Comparison of ENCODE assay signal across 8 mouse cellular contexts in the genomic region with DNA sequence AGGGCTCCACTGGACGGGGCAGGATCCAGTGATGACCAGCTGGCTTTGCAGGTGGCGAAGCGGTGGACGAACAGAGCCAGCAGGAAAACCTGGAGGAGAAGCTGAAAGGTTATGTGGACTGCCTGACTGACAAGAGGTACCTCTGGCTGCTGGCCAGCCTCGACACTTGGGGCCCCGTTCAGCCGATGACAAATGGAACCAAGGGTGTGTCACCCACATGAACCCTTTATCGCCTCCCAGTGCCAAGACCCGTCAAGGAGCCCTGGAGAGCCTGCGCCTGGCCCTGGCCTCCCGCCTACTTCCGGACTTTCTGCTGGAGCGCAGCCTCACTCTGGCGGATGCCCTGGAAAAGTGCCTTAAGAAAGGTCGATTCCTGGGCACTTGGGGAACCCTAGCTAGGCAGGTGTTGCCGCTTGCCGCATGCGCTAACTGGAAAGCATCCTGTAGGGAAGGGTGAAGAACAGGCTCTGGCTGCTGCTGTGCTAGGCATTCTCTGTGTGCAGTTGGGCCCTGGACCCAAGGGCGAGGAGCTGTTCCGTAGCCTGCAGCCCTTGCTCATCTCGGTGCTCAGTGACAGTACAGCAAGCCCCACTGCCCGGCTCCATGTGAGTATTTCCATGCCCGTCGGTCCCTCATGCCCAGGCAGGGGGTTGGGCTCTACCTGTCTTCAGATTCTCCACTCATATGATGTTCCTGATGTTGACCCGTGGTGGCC. TPM values are rescaled to one million over a fixed set of nuclear protein-coding genes. Genes with fewer than 3 reads are reported as not detected.
DNase-seq lines count a peak whose midpoint lies in the region; ATAC-seq and TF ChIP-seq lines count a peak whose summit lies in the region.

No protein-coding gene starts in this region.

- peak overlapping the region; percentile 94 for H3K27ac ChIP-seq in small intestine, adult 2 months (ENCODE audit: insufficient read depth, low read depth, low read length)
- H3K27ac ChIP-seq in midbrain, embryonic 13.5 days: no peak overlapping the region

- TF ChIP-seq POLR2A in small intestine, adult 2 months (IDR thresholded peaks at IDR 0.05; ENCODE audit: low read depth, low read length): no peak

- TF ChIP-seq CTCF in small intestine, adult 2 months (IDR thresholded peaks at IDR 0.05; ENCODE audit: extremely low read depth, insufficient read length, insufficient replicate concordance, low read depth, low read length): peak; percentile 17; the same call in 1 of the 2 replicates

- no peak overlapping the region for H3K4me2 ChIP-seq in midbrain, embryonic 13.5 days (replicated peaks)

- H3K9me3 ChIP-seq in midbrain, embryonic 13.5 days: no peaks in the 10 kb centered on the region

- no peaks in the 10 kb centered on the region for H3K27me3 ChIP-seq in small intestine, adult 2 months (ENCODE audit: control insufficient read depth, insufficient read depth, low read length)
- H3K27me3 ChIP-seq in midbrain, embryonic 13.5 days: no peaks in the 10 kb centered on the region

- H3K4me3 ChIP-seq in small intestine, adult 2 months (ENCODE audit: low read depth, low read length): peak overlapping the region; percentile 51
- H3K4me3 ChIP-seq in midbrain, embryonic 13.5 days (replicated peaks): no peak overlapping the region

- WGBS in small intestine, adult 2 months: 23% methylated on average over 25 of the region's 25 CpGs
- whole genome bisulfite sequencing in midbrain, embryonic 13.5 days: 92% methylated on average over 25 of the region's 25 CpGs

- no peak overlapping the region for H3K9ac ChIP-seq in midbrain, embryonic 13.5 days (replicated peaks)

- ATAC-seq in midbrain, embryonic 13.5 days: no peak

- peaks cover 25% of the 10 kb centered on the region for H3K4me1 ChIP-seq in small intestine, adult 2 months (ENCODE audit: control insufficient read depth, insufficient read depth, insufficient read length, low read length)
- peaks cover 18% of the 10 kb centered on the region for H3K4me1 ChIP-seq in midbrain, embryonic 13.5 days (replicated peaks)

- peaks cover 27% of the 10 kb centered on the region for H3K36me3 ChIP-seq in small intestine, adult 2 months (ENCODE audit: control insufficient read depth, insufficient read depth, low read length)
- peaks cover 43% of the 10 kb centered on the region for H3K36me3 ChIP-seq in midbrain, embryonic 13.5 days

- peak; percentile 39 to 44 for DNase-seq in cerebellum, postnatal 14 days
- DNase-seq in cerebellum, postnatal 36 days: no peak
- peak; percentile 81 for DNase-seq in gastrocnemius, postnatal 25 days
- DNase-seq in liver: peak; percentile 83
- no peak for DNase-seq in embryo, embryonic 11 days
- no peak for DNase-seq in thymus, postnatal 14 days

RNA-seq across cellular contexts. Expression of gene Ifrd2, which starts 2.8 kb away (rescaled TPM):
- total RNA-seq in gastrocnemius, postnatal 25 days (2021): 10 to 100 TPM; 44.2 to 45.3 TPM
- 33.2 and 55.4 TPM in 2 replicates for polyA plus RNA-seq in small intestine, adult 2 months (2012; rRNA removed)
- 13.5 and 14.7 TPM in 2 replicates for polyA plus RNA-seq in midbrain, embryonic 13.5 days (2015; fragmentation: Nextera tagmentation; extraction: Ambion mirVana)

RNA-seq across cellular contexts. Expression of gene Hyal3, which starts 9.6 kb away (rescaled TPM):
- under 1 TPM; 0.38 to 0.72 TPM for total RNA-seq in gastrocnemius, postnatal 25 days (2021)
- polyA plus RNA-seq in small intestine, adult 2 months (2012; rRNA removed): 0.52 and 0.89 TPM in 2 replicates
- 1.1 and 1.8 TPM in 2 replicates for polyA plus RNA-seq in midbrain, embryonic 13.5 days (2015; fragmentation: Nextera tagmentation; extraction: Ambion mirVana)

RNA-seq across cellular contexts. Expression of gene Naa80, which starts 11.5 kb away (rescaled TPM):
- total RNA-seq in gastrocnemius, postnatal 25 days (2021): 10 to 100 TPM; 10.4 to 13.4 TPM
- 26.3 and 46.3 TPM in 2 replicates for polyA plus RNA-seq in small intestine, adult 2 months (2012; rRNA removed)
- polyA plus RNA-seq in midbrain, embryonic 13.5 days (2015; fragmentation: Nextera tagmentation; extraction: Ambion mirVana): 16.5 and 19.1 TPM in 2 replicates

RNA-seq across cellular contexts. Expression of gene Hyal1, which starts 13.5 kb away (rescaled TPM):
- 1 to 10 TPM; 2.2 to 2.3 TPM for total RNA-seq in gastrocnemius, postnatal 25 days (2021)
- polyA plus RNA-seq in small intestine, adult 2 months (2012; rRNA removed): 2.3 and 2.6 TPM in 2 replicates
- polyA plus RNA-seq in midbrain, embryonic 13.5 days (2015; fragmentation: Nextera tagmentation; extraction: Ambion mirVana): 7.0 and 10.0 TPM in 2 replicates

RNA-seq across cellular contexts. Expression of gene Sema3b, which starts 18.8 kb away (rescaled TPM):
- total RNA-seq in gastrocnemius, postnatal 25 days (2021): 10 to 100 TPM; 18.1 to 19.4 TPM
- 33.5 and 55.4 TPM in 2 replicates for polyA plus RNA-seq in small intestine, adult 2 months (2012; rRNA removed)
- 2.3 and 2.7 TPM in 2 replicates for polyA plus RNA-seq in midbrain, embryonic 13.5 days (2015; fragmentation: Nextera tagmentation; extraction: Ambion mirVana)

Comparison
In these comparisons a context has a peak if more than half of its experiments do, and no peak if none do; other contexts are left out.
1. DNase-seq: peak in cerebellum, postnatal 14 days (2 of 2), gastrocnemius, postnatal 25 days (single experiment) and liver (single experiment); none in cerebellum, postnatal 36 days (0 of 2), embryo, embryonic 11 days (single experiment) and thymus, postnatal 14 days (single experiment).